Mouse (Mus musculus) limb, embryonic 14.5 days (tissue): ENCODE results near the gene Zfand3. TPM values are rescaled to one million over a fixed set of nuclear protein-coding genes. Genes with fewer than 3 reads are reported as not detected.
A peak's percentile ranks its signal among the peaks of the same experiment; 100 is the strongest.

Experiments
- ATAC-seq: fragments of 200-750 bp; cut with Nextera tagmentation; 2 replicates; pipeline ENCODE4 v1.8.0; 2017; ENCODE audit warnings: low read depth, moderate number of reproducible peaks, moderate TSS enrichment; ENCODE audit not compliant: low FRiP score
- DNase-seq: peaks from one replicate; pipeline ENCODE4 v3.0.0-alpha.2; 2015; ENCODE audit warnings: low spot score
- H3K27ac ChIP-seq: fragments of 300-500 bp; sonication (generic); replicated peaks from 2 replicates; pipeline ENCODE4 v1.5.1; 2014; ENCODE audit warnings: low read depth, mild to moderate bottlenecking, low read length, moderate library complexity, mixed read lengths
- H3K27me3 ChIP-seq: fragments of 300-500 bp; sonication (generic); 2 replicates; pipeline ENCODE4 v1.6.1; 2014; ENCODE audit warnings: low read length, mixed read lengths; ENCODE audit not compliant: control insufficient read depth, insufficient read depth
- H3K36me3 ChIP-seq: fragments of 300-500 bp; sonication (generic); 2 replicates; pipeline ENCODE4 v1.6.1; 2014; ENCODE audit warnings: mild to moderate bottlenecking, low read length, moderate library complexity, mixed read lengths; ENCODE audit not compliant: control insufficient read depth, insufficient read depth
- H3K4me1 ChIP-seq: fragments of 300-500 bp; sonication (generic); 2 replicates; pipeline ENCODE4 v1.6.1; 2014; ENCODE audit warnings: antibody characterized with exemption, low read length, mixed read lengths; ENCODE audit not compliant: control insufficient read depth, insufficient read depth
- H3K4me2 ChIP-seq: fragments of 300-500 bp; sonication (generic); replicated peaks from 2 replicates; pipeline ENCODE4 v1.6.1; 2014; ENCODE audit warnings: low read depth, mild to moderate bottlenecking, low read length, moderate library complexity; ENCODE audit not compliant: severe bottlenecking
- H3K4me3 ChIP-seq: fragments of 300-500 bp; sonication (generic); replicated peaks from 2 replicates; pipeline ENCODE4 v1.5.1; 2014; ENCODE audit warnings: low read length
- H3K9ac ChIP-seq: fragments of 300-500 bp; sonication (generic); 2 replicates; pipeline ENCODE4 v1.6.1; 2014; ENCODE audit warnings: mild to moderate bottlenecking, low read depth, low read length, moderate library complexity; ENCODE audit not compliant: severe bottlenecking
- H3K9me3 ChIP-seq: fragments of 300-500 bp; sonication (generic); 2 replicates; pipeline ENCODE4 v1.6.1; 2016; ENCODE audit warnings: low read length; ENCODE audit not compliant: control insufficient read depth
- POLR2A ChIP-seq: fragments of 200-500 bp; IDR thresholded peaks from 2 replicates; pipeline ENCODE4 v1.8.0; 2012; ENCODE audit warnings: inconsistent platforms, mild to moderate bottlenecking, moderate library complexity, borderline replicate concordance; ENCODE audit not compliant: insufficient read depth, insufficient read length; ENCODE audit errors: extremely low read depth
- WGBS: fragments of 180-500 bp; shearing (Covaris S2); extraction: QIAGEN DNeasy Blood & Tissue Kit; methylation state at CpG from one replicate; pipeline ENCODE4 v1.1.7; 2014; 5-methylcytosine and 5-hydroxymethylcytosine counted together
- polyA plus RNA-seq, 2 experiments: library from polyadenylated mRNA; depleted of rRNA in 1 of 2; stranded (reverse) in 1 of 2; unstranded in 1 of 2; fragments of >200 nt; fragmentation: Nextera tagmentation in 1 of 2; extraction: Ambion mirVana in 1 of 2; gene quantifications; 2 replicates each; pipeline versions ENCODE4 v1.2.1 to v1.2.3; 2012 to 2014

The Zfand3 gene
- polyA plus RNA-seq, 2 experiments, result 43.1 to 107 TPM

DNA sequence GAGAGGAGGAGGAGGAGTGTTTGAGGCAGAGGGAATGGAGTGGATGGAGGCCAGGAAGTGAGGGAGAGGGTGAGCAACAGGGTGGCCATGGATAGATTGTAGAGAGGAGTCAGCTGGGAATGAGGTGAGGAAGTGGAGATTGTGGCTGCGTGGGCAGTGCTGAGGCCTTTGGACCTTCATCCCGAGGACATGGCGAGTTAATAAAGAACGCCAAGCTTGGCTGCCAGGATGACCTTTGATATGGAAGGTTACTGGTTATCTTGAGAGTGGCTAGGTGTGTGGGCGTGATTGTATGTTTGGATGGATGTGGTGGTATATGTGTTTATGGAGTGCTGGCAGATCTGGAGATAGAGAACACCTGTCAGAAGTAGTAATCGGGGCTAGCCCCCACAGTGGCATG lies 3.4 kb downstream of the Zfand3 start:
- 70% methylated on average over 6 of the region's 6 CpGs for WGBS
- Histone ChIP-seq H3K27me3 (no peaks in the 10 kb centered on the region), H3K27ac (no peak overlapping the region), H3K4me3 (no peak overlapping the region), H3K36me3 (no peaks in the 10 kb centered on the region), H3K9me3 (no peaks in the 10 kb centered on the region), H3K4me1 (peaks cover 35% of the 10 kb centered on the region), H3K4me2 (no peak overlapping the region), H3K9ac (no peak overlapping the region)
- TF ChIP-seq POLR2A, result no peak
- no peak for DNase-seq
- no peak for ATAC-seq

DNA sequence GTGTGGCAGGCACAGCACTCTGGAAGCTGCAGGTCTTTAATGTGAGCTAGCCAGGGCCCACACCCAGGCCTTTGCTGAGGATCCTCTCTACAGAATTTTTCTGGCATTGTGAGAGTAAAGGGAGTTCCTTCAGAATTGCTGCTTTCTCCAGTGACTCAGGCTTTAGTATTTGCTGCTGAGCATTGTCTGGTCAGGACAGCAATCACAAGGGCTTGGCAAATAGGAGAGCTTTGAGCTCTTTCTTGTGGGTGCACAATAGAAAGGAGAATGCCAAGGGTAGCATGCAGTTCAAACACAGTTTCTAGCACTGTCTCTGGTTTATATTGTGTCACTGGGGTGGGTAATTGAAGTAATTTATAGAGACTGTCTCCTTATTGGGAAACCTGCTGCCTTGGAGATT lies 3.9 kb downstream of the Zfand3 start:
- no peak for DNase-seq
- Histone ChIP-seq H3K27ac (no peak overlapping the region), H3K36me3 (no peaks in the 10 kb centered on the region), H3K9ac (no peak overlapping the region), H3K4me2 (no peak overlapping the region), H3K27me3 (no peaks in the 10 kb centered on the region), H3K4me1 (peaks cover 34% of the 10 kb centered on the region), H3K9me3 (no peaks in the 10 kb centered on the region), H3K4me3 (no peak overlapping the region)
- no peak for TF ChIP-seq POLR2A
- ATAC-seq, result no peak

DNA sequence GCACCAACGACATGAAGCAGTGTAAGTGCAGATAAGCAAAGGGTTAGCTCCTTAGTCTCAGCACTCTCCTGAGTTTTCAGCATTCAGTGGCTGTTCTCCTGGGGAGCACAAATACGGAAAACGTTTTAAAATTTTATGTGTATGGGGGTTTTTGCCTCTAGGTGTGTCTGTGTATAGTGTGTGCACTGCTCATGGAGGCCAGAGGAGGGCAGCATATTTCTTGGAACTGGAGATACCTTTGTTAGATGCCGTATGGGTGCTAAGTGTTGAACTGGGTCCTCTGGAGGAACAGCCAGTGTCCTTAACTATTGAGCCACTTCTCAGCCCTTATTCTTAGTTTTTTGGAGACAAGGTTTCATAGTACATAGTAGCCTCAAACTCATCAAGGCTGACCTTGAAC lies 10.1 kb downstream of the Zfand3 start:
- ATAC-seq (no peak), DNase-seq (no peak)
- Histone ChIP-seq H3K4me3 (no peak overlapping the region), H3K9ac (no peak overlapping the region), H3K36me3 (no peaks in the 10 kb centered on the region), H3K4me2 (no peak overlapping the region), H3K27ac (no peak overlapping the region), H3K4me1 (peaks cover 4% of the 10 kb centered on the region; the same call in 1 of the 2 replicates), H3K27me3 (no peaks in the 10 kb centered on the region), H3K9me3 (no peaks in the 10 kb centered on the region)
- WGBS, result 93% methylated on average over 4 of the region's 4 CpGs
- no peak for TF ChIP-seq POLR2A

DNA sequence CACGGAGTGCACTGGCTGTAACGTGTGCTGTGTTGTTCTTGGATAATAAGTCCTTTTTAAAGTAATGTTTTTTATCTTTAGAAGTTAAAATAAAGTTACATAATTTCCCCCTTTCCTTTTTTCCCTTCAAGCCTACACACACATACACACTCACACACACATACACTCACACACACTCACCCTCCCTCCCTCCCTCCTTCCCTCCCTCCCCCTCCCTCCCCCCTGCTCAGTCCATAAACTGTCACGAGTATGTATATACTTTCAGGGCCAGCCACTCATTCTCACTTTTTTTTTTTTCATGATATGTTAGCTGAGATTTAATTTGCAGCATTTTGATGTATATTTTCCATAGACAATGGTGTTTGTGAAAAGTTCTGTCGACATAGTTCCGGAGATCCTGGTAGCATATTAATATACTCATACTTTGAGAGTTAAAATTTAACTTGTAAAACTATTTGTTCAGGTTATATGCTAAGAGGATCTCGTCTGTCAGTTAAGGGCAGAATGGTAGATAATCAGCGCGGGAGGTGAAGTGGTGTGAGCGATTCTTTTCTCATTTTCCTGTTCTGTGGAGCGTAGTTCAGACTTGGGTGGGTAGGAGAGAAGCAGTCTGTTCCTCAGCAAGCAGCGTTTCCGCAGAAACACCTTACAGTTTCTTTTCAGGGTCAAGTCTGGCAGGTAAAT lies 14.5 kb downstream of the Zfand3 start:
- TF ChIP-seq POLR2A, result no peak

DNA sequence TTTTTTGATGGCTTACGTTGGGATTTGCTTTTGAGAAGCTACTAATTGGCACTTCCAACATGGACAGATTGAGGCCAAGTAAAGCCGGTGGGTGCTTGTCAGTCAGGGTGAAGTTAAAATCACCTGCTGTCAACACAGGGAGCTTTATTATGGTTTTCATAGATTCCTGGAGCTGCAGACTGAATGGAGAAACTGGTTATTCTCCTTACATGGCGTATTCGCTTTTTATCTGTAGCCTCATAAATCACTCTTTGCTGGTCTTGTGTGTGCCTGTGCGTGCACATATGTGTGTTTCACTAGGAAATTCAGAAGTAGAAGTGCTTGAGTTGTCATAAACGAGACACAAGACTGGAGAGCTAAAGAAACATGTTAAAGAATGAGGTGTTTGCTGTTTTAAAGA lies 15.4 kb downstream of the Zfand3 start:
- no peak overlapping the region for H3K4me2 ChIP-seq
- no peaks in the 10 kb centered on the region for H3K9me3 ChIP-seq
- no peaks in the 10 kb centered on the region for H3K36me3 ChIP-seq
- H3K4me3 ChIP-seq, result no peak overlapping the region
- no peaks in the 10 kb centered on the region for H3K27me3 ChIP-seq
- no peak for ATAC-seq
- no peak for TF ChIP-seq POLR2A
- DNase-seq, result no peak
- H3K4me1 ChIP-seq, result peaks cover 4% of the 10 kb centered on the region
- H3K27ac ChIP-seq, result no peak overlapping the region
- WGBS, result 79% methylated on average over 6 of the region's 6 CpGs
- H3K9ac ChIP-seq, result no peak overlapping the region

More for the DNA sequence above, 14.5 kb downstream of the Zfand3 start:
- Histone ChIP-seq H3K4me1 (peaks cover 4% of the 10 kb centered on the region), H3K36me3 (no peaks in the 10 kb centered on the region), H3K4me2 (no peak overlapping the region), H3K27ac (no peak overlapping the region), H3K4me3 (no peak overlapping the region), H3K9ac (no peak overlapping the region), H3K27me3 (no peaks in the 10 kb centered on the region), H3K9me3 (no peaks in the 10 kb centered on the region)
- 78% methylated on average over 12 of the region's 12 CpGs for WGBS
- DNase-seq (no peak), ATAC-seq (no peak)

DNA sequence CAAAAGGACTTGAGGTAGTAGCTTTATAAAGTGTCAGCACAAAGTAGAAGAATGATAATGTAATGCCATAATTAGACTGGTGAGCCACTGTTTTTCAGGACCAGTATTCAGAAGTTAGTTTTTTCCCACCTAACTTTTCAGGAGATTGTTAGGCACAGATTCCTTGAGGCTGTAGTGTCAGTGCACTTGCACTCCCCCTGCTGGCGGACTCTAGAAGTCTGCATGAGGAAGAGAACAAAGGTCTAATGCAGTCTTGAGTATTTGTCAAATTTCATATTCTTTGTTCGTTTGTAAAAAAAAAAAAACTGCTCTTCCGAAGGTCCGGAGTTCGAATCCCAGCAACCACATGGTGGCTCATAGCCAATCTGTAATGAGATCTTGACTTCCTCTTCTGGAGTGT lies 20.1 kb downstream of the Zfand3 start:
- H3K27me3 ChIP-seq, result no peaks in the 10 kb centered on the region
- no peak overlapping the region for H3K4me3 ChIP-seq
- H3K9me3 ChIP-seq, result no peaks in the 10 kb centered on the region
- ATAC-seq (no peak), DNase-seq (peak; percentile 55)
- H3K27ac ChIP-seq, result no peak overlapping the region
- H3K4me1 ChIP-seq, result peaks cover 31% of the 10 kb centered on the region
- H3K36me3 ChIP-seq, result no peaks in the 10 kb centered on the region
- 62% methylated on average over 5 of the region's 5 CpGs for WGBS
- no peak overlapping the region for H3K4me2 ChIP-seq
- TF ChIP-seq POLR2A, result no peak
- no peak overlapping the region for H3K9ac ChIP-seq
